Mouse (Mus musculus) liver, postnatal 0 days (tissue): ENCODE data around the gene Sele. TPM values are rescaled to one million over a fixed set of nuclear protein-coding genes. Genes with fewer than 3 reads are reported as not detected.
A peak's percentile ranks its signal among the peaks of the same experiment; 100 is the strongest.

ENCODE experiments used
- ATAC-seq: fragments of 200-750 bp; cut with Nextera tagmentation; 2 replicates; pipeline ENCODE4 v1.8.0; 2017; ENCODE audit warnings: mild to moderate bottlenecking, moderate library complexity
- DNase-seq: peaks from one replicate; pipeline ENCODE4 v3.0.0-alpha.2; 2016
- H3K27ac ChIP-seq: fragments of 300-500 bp; sonication (generic); 2 replicates; pipeline ENCODE4 v1.5.1; 2014; ENCODE audit warnings: antibody characterized with exemption, moderate library complexity, mild to moderate bottlenecking, low read depth
- H3K27me3 ChIP-seq: fragments of 300-500 bp; sonication (generic); 2 replicates; pipeline ENCODE4 v1.6.1; 2014; ENCODE audit warnings: low read length, control low read depth, mixed read lengths; ENCODE audit not compliant: insufficient read depth
- H3K36me3 ChIP-seq: fragments of 300-500 bp; sonication (generic); replicated peaks from 2 replicates; pipeline ENCODE4 v1.6.1; 2014; ENCODE audit warnings: mild to moderate bottlenecking, control low read depth, low read length, moderate library complexity, mixed read lengths; ENCODE audit not compliant: insufficient read depth
- H3K4me1 ChIP-seq: fragments of 300-500 bp; sonication (generic); 2 replicates; pipeline ENCODE4 v1.6.1; 2014; ENCODE audit warnings: antibody characterized with exemption, mild to moderate bottlenecking, control low read depth; ENCODE audit not compliant: insufficient read depth
- H3K4me2 ChIP-seq: fragments of 300-500 bp; sonication (generic); 2 replicates; pipeline ENCODE4 v1.6.1; 2014; ENCODE audit warnings: low read depth, mild to moderate bottlenecking, low read length, moderate library complexity, mixed read lengths
- H3K4me3 ChIP-seq: fragments of 300-500 bp; sonication (generic); 2 replicates; pipeline ENCODE4 v1.5.1; 2014; ENCODE audit warnings: low read depth, low read length
- H3K9ac ChIP-seq: fragments of 300-500 bp; sonication (generic); replicated peaks from 2 replicates; pipeline ENCODE4 v1.6.1; 2014; ENCODE audit warnings: mild to moderate bottlenecking, moderate library complexity
- H3K9me3 ChIP-seq: fragments of 300-500 bp; sonication (generic); 2 replicates; pipeline ENCODE4 v1.6.1; 2016; ENCODE audit warnings: mild to moderate bottlenecking, control low read depth, low read length, mixed read lengths
- CTCF ChIP-seq: sonication (generic); IDR thresholded peaks from 2 replicates; pipeline ENCODE4 v1.5.1; 2016; ENCODE audit warnings: antibody characterized with exemption, low read depth
- EP300 ChIP-seq: IDR thresholded peaks from 2 replicates; pipeline ENCODE4 v1.6.1; 2016; ENCODE audit warnings: antibody characterized with exemption, low read depth, mild to moderate bottlenecking
- WGBS: fragments of 180-500 bp; shearing (Covaris S2); extraction: QIAGEN DNeasy Blood & Tissue Kit; methylation state at CpG from one replicate; pipeline ENCODE4 v1.1.7; 2014; ENCODE audit not compliant: insufficient replicate concordance; 5-methylcytosine and 5-hydroxymethylcytosine counted together
- polyA plus RNA-seq: library from polyadenylated mRNA; unstranded; fragments of >200 nt; fragmentation: Nextera tagmentation; extraction: Ambion mirVana; gene quantifications from 2 replicates; pipeline ENCODE4 v1.2.1, GENCODE M21; 2015

Gene Sele
- polyA plus RNA-seq = 0.06 and 0.11 TPM in 2 replicates

- no peaks in the 10 kb centered on the region for H3K9me3 ChIP-seq
- H3K4me2 ChIP-seq = no peak within 1 kb of the TSS
- H3K27me3 ChIP-seq = no peaks in the 10 kb centered on the region
- no peak within 1 kb of the TSS for H3K4me3 ChIP-seq
- no peak within 1 kb of the TSS for H3K9ac ChIP-seq
- H3K4me1 ChIP-seq = no peaks in the 10 kb centered on the region
- no peak for ATAC-seq
- DNase-seq = no peak
- H3K27ac ChIP-seq = no peak within 1 kb of the TSS
- 55% methylated on average over 5 of the region's 5 CpGs for WGBS
- no peaks in the 10 kb centered on the region for H3K36me3 ChIP-seq
- no peak for TF ChIP-seq CTCF
- no peak for TF ChIP-seq EP300
These were observed at the start of gene Sele for GRCm38 (mm10) chr1:164047934-164048333. Gene Sele (plus strand): TSS chr1:164048234.

GRCm38 (mm10) chr1:164001831-164002452, 46.1 kb upstream of the Sele start:
- H3K9ac ChIP-seq = no peak overlapping the region
- no peak overlapping the region for H3K4me3 ChIP-seq
- H3K4me2 ChIP-seq = no peak overlapping the region
- TF ChIP-seq EP300 (no peak), CTCF (no peak)
- ATAC-seq (no peak), DNase-seq (no peak)
- 0 out of 2 replicates have a peak, but pooled peaks cover 3% of the 10 kb centered on the region for H3K4me1 ChIP-seq
- H3K9me3 ChIP-seq = no peaks in the 10 kb centered on the region
- no peaks in the 10 kb centered on the region for H3K27me3 ChIP-seq
- H3K27ac ChIP-seq = no peak overlapping the region
- WGBS = 57% methylated on average over 6 of the region's 6 CpGs
- no peaks in the 10 kb centered on the region for H3K36me3 ChIP-seq

- no peak overlapping the region for H3K9ac ChIP-seq
- DNase-seq (no peak), ATAC-seq (no peak)
- H3K4me3 ChIP-seq = no peak overlapping the region
- no peak overlapping the region for H3K27ac ChIP-seq
- 0 out of 2 replicates have a peak, but pooled peaks cover 3% of the 10 kb centered on the region for H3K4me1 ChIP-seq
- no peak overlapping the region for H3K4me2 ChIP-seq
- no peaks in the 10 kb centered on the region for H3K36me3 ChIP-seq
- WGBS = 65% methylated on average over 3 of the region's 3 CpGs
- no peaks in the 10 kb centered on the region for H3K27me3 ChIP-seq
- TF ChIP-seq CTCF (no peak), EP300 (no peak)
- no peaks in the 10 kb centered on the region for H3K9me3 ChIP-seq
These were observed 43.7 kb upstream of the Sele start for GRCm38 (mm10) chr1:164004311-164004710.

- H3K4me2 ChIP-seq = no peak overlapping the region
- whole genome bisulfite sequencing = 33% methylated on average over 2 of the region's 2 CpGs
- DNase-seq (peak; percentile 47), ATAC-seq (no peak)
- H3K4me1 ChIP-seq = no peaks in the 10 kb centered on the region
- no peak overlapping the region for H3K4me3 ChIP-seq
- no peak overlapping the region for H3K27ac ChIP-seq
- no peak overlapping the region for H3K9ac ChIP-seq
- no peaks in the 10 kb centered on the region for H3K36me3 ChIP-seq
- no peaks in the 10 kb centered on the region for H3K27me3 ChIP-seq
- H3K9me3 ChIP-seq = no peaks in the 10 kb centered on the region
- TF ChIP-seq CTCF = peak; percentile 75
- TF ChIP-seq EP300 = no peak
These were observed 38.8 kb upstream of the Sele start for GRCm38 (mm10) chr1:164009235-164009634.

GRCm38 (mm10) chr1:164014616-164015015, 33.4 kb upstream of the Sele start:
- H3K4me3 ChIP-seq = no peak overlapping the region
- DNase-seq = no peak
- no peaks in the 10 kb centered on the region; the same call in 1 of the 2 replicates for H3K4me1 ChIP-seq
- H3K9me3 ChIP-seq = no peaks in the 10 kb centered on the region
- 23% methylated on average over 1 of the region's 1 CpGs for WGBS
- no peak overlapping the region for H3K4me2 ChIP-seq
- H3K36me3 ChIP-seq = no peaks in the 10 kb centered on the region
- no peak overlapping the region for H3K9ac ChIP-seq
- H3K27me3 ChIP-seq = no peaks in the 10 kb centered on the region
- no peak for TF ChIP-seq EP300
- ATAC-seq = no peak
- no peak overlapping the region for H3K27ac ChIP-seq

GRCm38 (mm10) chr1:164018221-164018896, 29.7 kb upstream of the Sele start:
- no peak overlapping the region for H3K4me2 ChIP-seq
- H3K9me3 ChIP-seq = no peaks in the 10 kb centered on the region
- no peak overlapping the region for H3K4me3 ChIP-seq
- H3K27me3 ChIP-seq = no peaks in the 10 kb centered on the region
- H3K36me3 ChIP-seq = no peaks in the 10 kb centered on the region
- no peak overlapping the region for H3K27ac ChIP-seq
- ATAC-seq = no peak
- DNase-seq = no peak
- no peaks in the 10 kb centered on the region; the same call in 1 of the 2 replicates for H3K4me1 ChIP-seq
- TF ChIP-seq EP300 (no peak), CTCF (no peak)
- no peak overlapping the region for H3K9ac ChIP-seq
- 80% methylated on average over 16 of the region's 16 CpGs for WGBS
